Mouse (Mus musculus) spleen, postnatal 0 days (tissue): ENCODE measurements around the gene Cacng5. TPM values are rescaled to one million over a fixed set of nuclear protein-coding genes. Genes with fewer than 3 reads are reported as not detected.

ENCODE experiments used
- polyA plus RNA-seq: library from polyadenylated mRNA; unstranded; fragments of >200 nt; fragmentation: Nextera tagmentation; extraction: Ambion mirVana; gene quantifications from 2 replicates; pipeline ENCODE4 v1.2.1, GENCODE M21; 2015

Cacng5 gene
- not detected in 2 replicates for polyA plus RNA-seq

DNA sequence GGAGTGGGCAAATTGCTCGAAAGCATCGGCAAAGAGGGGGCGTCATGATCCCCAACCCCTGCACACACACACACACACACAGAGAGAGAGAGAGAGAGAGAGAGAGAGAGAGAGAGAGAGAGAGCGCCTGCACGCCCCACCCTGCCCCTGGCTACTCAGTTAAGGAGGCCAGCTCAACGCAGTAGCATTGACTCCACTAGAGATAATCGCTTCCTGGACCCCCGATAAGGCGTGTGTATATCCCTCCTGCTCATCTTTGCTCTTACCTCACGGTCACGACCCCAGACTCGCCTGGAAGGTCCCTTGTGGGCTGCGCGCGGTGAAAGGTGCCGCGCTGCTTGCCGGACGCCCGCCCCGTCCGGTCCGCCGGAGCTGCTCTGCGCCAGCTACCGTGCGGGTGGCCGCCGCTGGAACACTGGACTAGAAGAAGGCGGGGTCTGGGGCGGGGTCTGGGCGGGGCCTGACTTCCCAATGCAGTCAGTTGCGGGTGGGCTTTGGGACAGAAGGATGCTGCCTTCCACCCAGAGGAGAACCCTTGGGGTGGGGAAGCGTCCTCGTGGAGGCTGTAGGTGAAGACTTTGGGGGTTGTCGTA, at the start of gene Cacng5:
Cacng5 (minus strand) TSS at position 422 of the 593 bp plus-strand sequence.

Other genes with a start within 250 kb of the Cacng5 start
- not detected in 2 replicates for gene Cacng1, start 198.5 kb downstream of the Cacng5 start, polyA plus RNA-seq
- 0.08 and 0.13 TPM in 2 replicates for gene Cacng4, start 120.5 kb downstream of the Cacng5 start, polyA plus RNA-seq